Mouse (Mus musculus) intestine, embryonic 14.5 days (tissue): ENCODE results near the gene Prkcb. TPM values are rescaled to one million over a fixed set of nuclear protein-coding genes. Genes with fewer than 3 reads are reported as not detected.

Source experiments
- ATAC-seq: fragments of 200-750 bp; cut with Nextera tagmentation; replicated peaks from 2 replicates; pipeline ENCODE4 v1.8.0; 2017; ENCODE audit warnings: low read depth, moderate number of reproducible peaks, moderate TSS enrichment, moderate library complexity; ENCODE audit not compliant: low FRiP score, low TSS enrichment
- DNase-seq: peaks from one replicate; pipeline ENCODE4 v3.0.0-alpha.2; 2018; ENCODE audit warnings: low spot score
- H3K27ac ChIP-seq: fragments of 300-500 bp; sonication (generic); 2 replicates; pipeline ENCODE4 v1.5.1; 2014; ENCODE audit warnings: low read depth, mild to moderate bottlenecking, control low read depth
- H3K27me3 ChIP-seq: fragments of 300-500 bp; sonication (generic); replicated peaks from 2 replicates; pipeline ENCODE4 v1.6.1; 2014; ENCODE audit warnings: low read length, control low read depth; ENCODE audit not compliant: control insufficient read depth, insufficient read depth
- H3K36me3 ChIP-seq: fragments of 300-500 bp; sonication (generic); 2 replicates; pipeline ENCODE4 v1.6.1; 2014; ENCODE audit warnings: low read length, control low read depth; ENCODE audit not compliant: control insufficient read depth, insufficient read depth
- H3K4me1 ChIP-seq: fragments of 300-500 bp; sonication (generic); replicated peaks from 2 replicates; pipeline ENCODE4 v1.6.1; 2014; ENCODE audit warnings: low read length, control low read depth, mixed read lengths; ENCODE audit not compliant: control insufficient read depth, insufficient read depth
- H3K4me2 ChIP-seq: fragments of 300-500 bp; sonication (generic); 2 replicates; pipeline ENCODE4 v1.6.1; 2014; ENCODE audit warnings: low read length
- H3K4me3 ChIP-seq: fragments of 300-500 bp; sonication (generic); 2 replicates; pipeline ENCODE4 v1.5.1; 2014; ENCODE audit warnings: low read depth, low read length, control low read depth, mixed read lengths
- H3K9ac ChIP-seq: fragments of 300-500 bp; sonication (generic); 2 replicates; pipeline ENCODE4 v1.6.1; 2014; ENCODE audit warnings: mild to moderate bottlenecking, low read length
- H3K9me3 ChIP-seq: fragments of 300-500 bp; sonication (generic); 2 replicates; pipeline ENCODE4 v1.6.1; 2016; ENCODE audit warnings: low read length, control low read depth; ENCODE audit not compliant: control insufficient read depth
- WGBS: fragments of 180-500 bp; shearing (Covaris S2); extraction: QIAGEN DNeasy Blood & Tissue Kit; methylation state at CpG from one replicate; pipeline ENCODE4 v1.1.7; 2014; 5-methylcytosine and 5-hydroxymethylcytosine counted together
- polyA plus RNA-seq: library from polyadenylated mRNA; unstranded; fragments of >200 nt; fragmentation: Nextera tagmentation; extraction: Ambion mirVana; gene quantifications from 2 replicates; pipeline ENCODE4 v1.2.1, GENCODE M21; 2014

Gene Prkcb
- polyA plus RNA-seq, 1 experiment from 2014 or later: 19.0 TPM

DNA sequence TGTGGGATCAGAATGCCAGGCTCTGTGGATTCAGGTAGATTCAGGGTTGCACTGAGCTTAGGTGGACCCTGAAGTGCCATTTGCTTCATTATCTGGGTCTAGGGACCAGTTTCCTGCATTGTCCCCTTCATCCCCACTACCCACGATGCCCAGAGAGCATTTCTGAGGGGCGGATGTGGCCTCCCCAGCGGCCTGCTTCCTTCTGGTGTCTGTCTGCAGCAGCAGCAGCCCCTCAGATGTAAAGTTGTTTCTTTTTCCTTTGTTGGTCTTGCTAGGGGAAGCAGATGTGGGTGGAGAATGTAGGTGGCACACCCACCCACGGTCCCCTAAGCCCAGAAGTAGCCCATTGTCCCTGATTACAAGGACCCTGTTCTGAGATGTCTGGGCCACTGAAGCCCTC, 99.3 kb downstream of the Prkcb start:
- no peaks in the 10 kb centered on the region for H3K27me3 ChIP-seq
- H3K9ac ChIP-seq: no peak overlapping the region
- no peak overlapping the region for H3K4me3 ChIP-seq
- no peak for DNase-seq
- no peak overlapping the region for H3K4me2 ChIP-seq
- H3K27ac ChIP-seq: no peak overlapping the region
- WGBS: 72% methylated on average over 4 of the region's 4 CpGs
- H3K36me3 ChIP-seq: no peaks in the 10 kb centered on the region
- no peak for ATAC-seq
- H3K4me1 ChIP-seq: no peaks in the 10 kb centered on the region
- H3K9me3 ChIP-seq: no peaks in the 10 kb centered on the region

- DNase-seq: no peak
- no peak overlapping the region for H3K9ac ChIP-seq
- no peaks in the 10 kb centered on the region for H3K9me3 ChIP-seq
- no peaks in the 10 kb centered on the region for H3K36me3 ChIP-seq
- H3K27ac ChIP-seq: no peak overlapping the region
- no peak overlapping the region for H3K4me2 ChIP-seq
- WGBS: 76% methylated on average over 5 of the region's 5 CpGs
- H3K4me3 ChIP-seq: no peak overlapping the region
- H3K27me3 ChIP-seq: no peaks in the 10 kb centered on the region
- no peaks in the 10 kb centered on the region for H3K4me1 ChIP-seq
- ATAC-seq: no peak
Measured at GRCm38 (mm10) chr7:122388858-122389257, 100.3 kb downstream of the Prkcb start.

GRCm38 (mm10) chr7:122389633-122390032, 101.1 kb downstream of the Prkcb start:
- Histone ChIP-seq H3K27me3 (no peaks in the 10 kb centered on the region), H3K4me2 (no peak overlapping the region), H3K27ac (no peak overlapping the region), H3K9me3 (no peaks in the 10 kb centered on the region), H3K36me3 (no peaks in the 10 kb centered on the region), H3K9ac (no peak overlapping the region), H3K4me3 (no peak overlapping the region), H3K4me1 (no peaks in the 10 kb centered on the region)
- ATAC-seq: no peak
- no peak for DNase-seq
- 23% methylated on average over 6 of the region's 6 CpGs for WGBS

DNA sequence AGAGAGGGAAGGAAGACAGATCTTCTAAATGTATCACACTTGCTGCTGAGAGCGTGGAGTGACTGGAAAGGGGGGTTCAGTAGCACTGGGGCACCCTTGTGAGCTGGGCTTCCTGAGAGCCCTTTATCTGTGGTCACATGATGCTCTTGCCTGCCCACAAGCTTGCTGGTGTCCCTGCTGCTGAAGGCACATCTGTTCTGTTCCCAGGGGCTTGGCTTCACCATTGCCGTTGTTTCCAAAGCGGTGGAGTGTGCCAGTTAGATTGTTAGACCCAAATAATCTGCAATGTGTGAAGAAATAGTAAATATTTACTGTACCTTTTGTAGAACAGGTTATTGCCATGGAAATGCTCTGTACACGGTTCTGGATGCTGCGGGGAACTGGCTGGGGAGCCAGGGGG, 101.6 kb downstream of the Prkcb start:
- no peaks in the 10 kb centered on the region for H3K4me1 ChIP-seq
- ATAC-seq (no peak), DNase-seq (no peak)
- H3K36me3 ChIP-seq: no peaks in the 10 kb centered on the region
- no peaks in the 10 kb centered on the region for H3K9me3 ChIP-seq
- no peak overlapping the region for H3K4me2 ChIP-seq
- H3K4me3 ChIP-seq: no peak overlapping the region
- H3K9ac ChIP-seq: no peak overlapping the region
- H3K27ac ChIP-seq: no peak overlapping the region
- 49% methylated on average over 5 of the region's 5 CpGs for WGBS
- no peaks in the 10 kb centered on the region for H3K27me3 ChIP-seq

DNA sequence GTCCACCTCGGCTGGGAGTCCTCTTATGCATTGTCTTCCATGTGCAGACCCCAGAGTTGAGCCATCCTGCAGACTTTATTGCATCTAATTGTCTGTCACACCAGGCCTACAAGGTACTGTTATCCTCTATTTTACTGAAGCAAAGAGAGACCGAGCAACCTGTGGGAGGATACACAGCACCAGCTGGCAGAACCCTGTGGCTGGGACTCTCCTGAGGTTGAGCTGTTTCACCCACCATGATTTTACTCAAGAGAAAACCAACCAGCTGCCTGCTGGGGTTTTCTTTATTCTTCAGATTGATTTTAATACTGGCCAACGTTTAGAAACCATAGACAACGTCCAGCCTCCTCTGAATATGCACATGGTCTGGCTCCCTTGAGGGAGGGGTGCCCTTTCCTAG, 102.1 kb downstream of the Prkcb start:
- Histone ChIP-seq H3K27ac (no peak overlapping the region), H3K4me1 (no peaks in the 10 kb centered on the region), H3K4me3 (no peak overlapping the region), H3K27me3 (no peaks in the 10 kb centered on the region), H3K9me3 (no peaks in the 10 kb centered on the region), H3K4me2 (no peak overlapping the region), H3K36me3 (no peaks in the 10 kb centered on the region), H3K9ac (no peak overlapping the region)
- WGBS: 67% methylated on average over 4 of the region's 4 CpGs
- DNase-seq: no peak
- no peak for ATAC-seq

DNA sequence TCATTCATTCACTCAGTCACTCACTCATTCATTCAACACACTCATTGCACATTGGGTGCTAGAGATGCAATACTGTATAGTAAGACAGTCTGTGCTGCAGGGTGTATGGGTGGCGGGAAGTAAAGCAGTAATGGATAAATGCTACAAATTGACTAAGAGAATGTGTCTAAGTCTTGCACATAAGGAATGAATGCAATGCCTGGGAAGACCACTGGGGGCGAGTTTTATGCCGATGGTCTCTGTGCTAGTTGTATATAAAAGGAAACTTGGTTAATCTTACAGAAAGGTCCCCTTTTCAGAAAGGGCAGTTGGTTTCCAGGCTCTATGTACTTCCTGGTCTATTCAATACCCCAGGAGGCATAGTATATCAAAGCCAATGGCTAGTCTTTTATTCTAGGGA, 102.8 kb downstream of the Prkcb start:
- H3K4me3 ChIP-seq: no peak overlapping the region

DNA sequence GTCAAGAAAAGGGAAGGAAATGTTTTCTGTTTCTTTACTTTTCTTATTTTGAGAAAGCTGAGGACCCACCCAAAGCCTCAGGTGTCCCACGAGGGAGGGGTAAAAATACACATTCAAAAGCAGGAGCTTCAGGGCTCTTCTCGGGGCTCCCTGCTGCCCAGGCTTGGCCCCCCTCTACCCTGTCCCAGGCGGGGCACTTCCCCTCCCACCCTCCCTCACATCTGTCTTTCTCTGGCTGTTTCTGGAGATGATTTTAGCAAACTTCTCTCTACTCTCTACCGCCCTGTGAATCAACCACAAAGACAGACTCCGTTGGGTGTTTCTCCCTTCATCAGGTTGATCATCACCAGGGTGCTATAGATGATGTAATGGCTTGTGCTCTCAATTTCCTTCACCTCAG, 105.4 kb downstream of the Prkcb start:
- H3K4me1 ChIP-seq: no peaks in the 10 kb centered on the region
- H3K27ac ChIP-seq: no peak overlapping the region
- no peak overlapping the region for H3K4me2 ChIP-seq
- H3K4me3 ChIP-seq: no peak overlapping the region
- no peak for DNase-seq
- ATAC-seq: no peak
- no peaks in the 10 kb centered on the region for H3K36me3 ChIP-seq
- H3K9me3 ChIP-seq: no peaks in the 10 kb centered on the region
- WGBS: 52% methylated on average over 5 of the region's 5 CpGs
- H3K27me3 ChIP-seq: no peaks in the 10 kb centered on the region
- no peak overlapping the region for H3K9ac ChIP-seq

More for the DNA sequence above, 102.8 kb downstream of the Prkcb start:
- no peaks in the 10 kb centered on the region for H3K27me3 ChIP-seq
- no peak overlapping the region for H3K4me2 ChIP-seq
- ATAC-seq (no peak), DNase-seq (no peak)
- no peaks in the 10 kb centered on the region for H3K4me1 ChIP-seq
- no peaks in the 10 kb centered on the region for H3K9me3 ChIP-seq
- no peak overlapping the region for H3K9ac ChIP-seq
- no peak overlapping the region for H3K27ac ChIP-seq
- no peaks in the 10 kb centered on the region for H3K36me3 ChIP-seq
- 67% methylated on average over 3 of the region's 3 CpGs for WGBS

DNA sequence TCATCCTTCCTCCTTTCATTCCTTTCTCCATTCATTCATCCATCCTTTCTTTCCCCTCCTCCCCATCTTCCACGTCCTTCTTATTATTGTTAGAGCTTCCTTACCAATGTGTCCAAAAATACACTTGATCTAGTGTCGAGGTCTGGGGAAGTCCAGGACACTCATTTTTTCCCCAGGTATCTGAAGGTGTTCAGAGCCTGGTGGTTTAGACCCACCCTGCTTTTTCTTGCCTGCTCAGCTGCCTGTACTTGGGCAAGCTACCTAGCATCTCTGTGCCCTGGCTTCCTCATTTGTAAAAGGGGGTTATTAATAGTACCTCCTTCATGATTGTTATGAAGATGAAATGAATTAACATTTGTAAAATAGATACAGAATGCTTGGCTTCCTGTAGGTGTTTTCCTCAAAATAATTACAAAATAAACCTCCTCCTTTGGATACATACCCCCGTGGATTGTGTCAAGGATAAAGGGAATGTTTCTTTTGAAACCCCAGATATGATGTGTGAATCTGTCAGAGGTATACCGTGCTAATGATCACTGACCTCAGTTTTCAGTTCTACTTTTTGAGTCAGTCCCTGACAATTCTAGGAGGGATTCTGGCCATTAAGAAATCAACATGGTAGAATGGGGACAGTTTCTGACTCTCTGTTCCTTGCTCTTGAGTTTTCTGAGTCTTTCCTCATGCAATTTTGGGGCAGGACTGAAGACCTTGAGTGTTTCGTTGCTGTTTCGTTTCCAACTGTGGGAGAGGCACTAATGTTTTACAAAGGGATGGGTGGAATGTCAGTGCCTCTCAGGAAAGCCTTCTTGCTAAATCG, 106.8 kb downstream of the Prkcb start:
- 73% methylated on average over 7 of the region's 7 CpGs for WGBS
- Histone ChIP-seq H3K9me3 (no peaks in the 10 kb centered on the region), H3K4me1 (no peaks in the 10 kb centered on the region), H3K36me3 (no peaks in the 10 kb centered on the region), H3K27ac (no peak overlapping the region), H3K27me3 (no peaks in the 10 kb centered on the region), H3K4me3 (no peak overlapping the region), H3K4me2 (no peak overlapping the region), H3K9ac (no peak overlapping the region)
- DNase-seq (no peak), ATAC-seq (no peak)

- Histone ChIP-seq H3K4me1 (no peaks in the 10 kb centered on the region), H3K27ac (no peak overlapping the region), H3K27me3 (no peaks in the 10 kb centered on the region), H3K4me3 (no peak overlapping the region), H3K9me3 (no peaks in the 10 kb centered on the region), H3K36me3 (no peaks in the 10 kb centered on the region), H3K4me2 (no peak overlapping the region), H3K9ac (no peak overlapping the region)
- DNase-seq (no peak), ATAC-seq (no peak)
- WGBS: 77% methylated on average over 5 of the region's 5 CpGs
Measured at GRCm38 (mm10) chr7:122395976-122396315, 107.4 kb downstream of the Prkcb start.
